Mouse (Mus musculus) adrenal gland (tissue): ENCODE results near the gene Pla2g6.

Experiments
- intact Hi-C: fragments of 180-260 bp; cut with DNase I; formaldehyde crosslinking; loops from one replicate; pipeline ENCODE4 v1.15.1; 2025

Pla2g6 gene

DNA sequence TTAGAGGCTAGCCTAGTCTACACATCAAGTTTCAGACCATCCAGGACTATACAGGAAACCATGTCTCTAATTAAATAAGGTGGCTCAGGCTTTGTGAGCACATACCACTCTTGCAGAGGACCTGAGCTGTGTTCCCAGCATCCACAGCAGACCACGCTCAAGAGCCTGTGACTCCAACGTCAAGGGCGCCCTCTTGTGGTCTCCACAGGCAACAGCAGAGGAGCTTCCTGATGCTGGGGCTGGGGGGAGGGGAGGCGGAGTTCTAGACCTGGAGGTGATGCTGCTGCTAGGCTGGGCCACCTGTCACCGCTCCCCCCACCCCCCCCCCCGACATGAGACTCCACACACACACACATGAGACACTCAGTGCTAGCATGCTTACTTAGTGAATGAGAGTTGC, 48.0 kb downstream of the Pla2g6 start:
- intact Hi-C loops = no loop called here

DNA sequence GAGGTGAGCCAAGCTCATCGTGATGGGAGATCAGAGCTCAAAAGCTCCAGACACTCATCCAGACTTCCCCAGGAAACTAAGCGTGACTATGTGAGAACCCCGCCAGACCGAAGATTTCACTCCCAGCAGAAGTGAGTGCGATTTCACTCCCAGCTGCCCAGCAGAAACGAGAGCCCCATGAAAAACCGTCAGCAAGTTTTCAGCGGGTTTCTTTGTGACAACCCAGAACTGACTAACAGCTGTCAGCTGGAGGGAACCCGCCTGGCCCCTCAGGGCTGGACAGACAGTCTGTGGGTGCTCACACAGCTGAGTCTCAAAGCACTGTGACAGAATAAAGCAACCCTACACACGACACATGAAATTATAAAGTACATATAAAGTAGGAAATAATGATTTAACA, 50.5 kb downstream of the Pla2g6 start:
- intact Hi-C loops = no loop called here

DNA sequence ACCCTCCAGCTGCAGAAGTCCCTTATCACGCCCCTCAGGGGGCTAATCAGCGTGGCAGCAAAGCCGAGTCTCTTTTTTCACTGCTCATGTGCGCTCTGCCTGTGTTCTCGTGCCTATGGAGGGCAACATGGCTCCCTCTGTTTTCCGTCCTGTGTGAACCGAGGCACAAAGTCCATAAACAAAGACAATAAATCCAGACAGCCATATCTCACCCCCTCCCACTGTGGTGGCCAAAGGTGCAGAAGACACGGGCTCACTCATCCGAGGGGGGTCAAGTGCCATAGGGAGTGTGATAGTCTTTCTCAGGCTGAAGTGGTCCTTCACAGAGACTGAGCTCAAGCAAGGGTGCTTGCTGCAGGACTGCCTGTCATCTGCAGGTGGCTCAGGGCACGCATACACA, 55.2 kb downstream of the Pla2g6 start:
- intact Hi-C loops = no loop called here

DNA sequence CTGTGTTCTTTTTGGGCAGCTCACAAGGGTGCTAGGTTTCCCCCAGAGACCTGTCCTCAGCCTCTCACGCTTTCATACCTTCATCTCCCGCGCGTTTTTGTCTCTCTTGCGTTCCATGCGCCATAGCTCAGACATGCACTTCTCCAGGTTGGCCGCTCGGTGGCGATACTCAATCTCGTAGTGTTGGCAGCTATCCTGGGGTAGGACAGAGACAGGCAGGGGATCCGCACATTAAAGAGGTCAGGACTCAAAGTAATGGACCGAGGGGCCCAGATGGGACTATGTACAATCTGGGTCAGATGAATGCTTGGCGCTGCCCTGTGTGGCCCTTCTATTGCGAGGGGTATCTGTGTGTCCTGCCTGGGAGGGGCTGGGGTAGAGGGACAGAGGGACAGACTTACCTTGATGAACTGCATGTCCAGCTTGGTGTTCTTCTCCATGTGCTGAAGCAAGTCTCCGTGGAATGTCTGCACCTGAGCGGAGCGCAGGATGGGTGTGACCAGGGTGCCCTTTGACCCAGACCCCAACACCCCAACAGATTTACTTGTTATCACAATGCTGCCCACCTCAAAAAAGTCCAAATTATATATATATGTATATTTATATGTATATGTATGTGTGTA, 57.0 kb downstream of the Pla2g6 start:
- intact Hi-C loops = no loop called here

DNA sequence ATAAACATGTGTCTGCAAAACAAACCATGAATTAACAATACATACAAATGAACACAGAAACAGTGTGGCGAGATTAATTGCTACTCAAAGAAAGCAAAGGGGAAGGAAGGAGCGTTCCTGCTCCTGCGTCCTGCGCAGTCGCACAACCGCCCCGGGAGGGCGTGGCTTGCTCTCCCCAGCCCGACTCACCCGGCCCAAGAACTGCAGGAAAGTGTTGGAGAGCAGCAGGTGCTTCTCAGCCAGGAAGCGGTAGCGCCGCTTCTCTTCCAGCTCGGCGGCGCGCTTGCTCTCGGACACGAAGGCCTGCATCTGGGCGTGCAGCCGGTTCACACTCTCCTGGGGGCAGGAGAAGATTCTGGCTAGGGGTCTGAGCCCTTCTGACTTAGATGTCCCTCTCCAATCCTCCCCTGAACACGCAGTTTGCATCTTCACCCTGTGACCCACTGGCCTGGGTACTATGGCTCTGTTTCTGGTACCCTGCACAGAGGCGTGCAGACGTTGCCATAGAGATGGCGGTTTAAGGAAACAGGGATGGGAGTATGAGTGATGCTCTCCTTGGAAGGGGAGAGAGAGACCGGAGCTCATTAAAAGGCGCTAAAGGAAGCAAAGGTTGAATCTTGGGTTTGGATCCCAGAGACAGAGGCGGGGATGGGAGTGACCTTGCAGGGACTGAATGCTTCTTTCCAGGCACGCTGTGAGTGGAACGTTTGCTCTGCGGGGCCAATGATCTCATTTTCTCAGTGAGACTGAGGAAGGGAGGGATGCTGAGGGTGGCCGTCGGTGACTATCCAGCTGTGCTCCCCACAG, 57.7 kb downstream of the Pla2g6 start:
- intact Hi-C loops = no loop called here

DNA sequence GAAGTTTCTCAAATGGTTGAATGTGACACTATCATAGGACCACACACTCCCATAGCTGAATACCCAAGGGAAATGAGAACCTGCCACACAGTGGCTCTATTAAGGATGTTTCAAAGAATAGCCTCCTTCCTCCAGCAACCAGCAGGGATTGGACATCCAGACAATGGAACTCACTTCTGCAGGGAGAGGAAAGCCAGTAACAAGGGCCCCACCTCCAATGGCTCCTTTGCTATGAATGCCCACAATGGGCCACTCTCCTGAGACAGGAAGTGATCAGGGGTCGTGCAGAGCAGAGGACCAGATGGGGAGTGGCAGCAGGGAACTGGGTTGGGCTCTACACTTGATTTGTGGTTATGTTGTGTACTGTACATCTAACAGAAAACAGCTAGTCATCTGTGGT, 59.7 kb downstream of the Pla2g6 start:
- intact Hi-C loops = no loop called here

DNA sequence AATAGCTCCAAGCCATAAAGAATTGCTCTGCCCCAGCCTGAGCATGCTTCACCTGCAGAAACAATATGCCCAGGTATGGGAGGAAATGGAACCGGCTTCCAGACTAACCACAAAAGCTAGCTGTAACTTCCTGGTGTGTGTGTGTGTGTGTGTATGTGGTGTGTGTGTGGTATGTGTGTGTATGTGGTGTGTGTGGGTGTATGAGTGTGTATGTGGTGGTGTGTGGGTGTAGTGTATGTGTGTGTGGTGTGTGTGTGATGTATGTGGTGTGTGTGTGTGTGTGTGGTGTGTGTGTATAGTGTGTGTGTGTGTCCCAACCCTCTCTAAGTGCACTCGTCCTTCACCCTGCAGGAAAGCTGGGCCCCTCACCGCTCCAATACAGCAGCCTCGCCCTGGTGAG, 62.8 kb downstream of the Pla2g6 start:
- intact Hi-C loops = no loop called here

DNA sequence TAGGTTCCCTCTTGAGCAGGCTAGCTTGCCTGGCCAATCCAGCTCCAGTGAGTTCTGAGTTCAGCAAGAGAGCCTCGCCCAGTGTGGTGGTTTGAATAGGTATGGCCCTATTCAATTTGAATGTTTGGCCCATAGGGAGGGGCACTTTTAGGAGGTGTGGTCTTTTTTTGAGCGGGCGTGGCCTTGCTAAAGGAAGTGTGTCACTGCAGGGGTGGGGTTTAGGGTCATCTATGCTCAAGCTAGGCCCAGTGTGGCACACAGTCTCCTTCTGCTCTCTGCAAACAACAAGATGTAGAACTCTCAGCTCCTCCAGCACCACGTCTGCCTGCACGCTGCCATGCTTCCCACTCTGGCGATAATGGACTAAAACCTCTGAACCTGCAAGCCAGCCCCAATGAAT, 64.5 kb downstream of the Pla2g6 start:
- intact Hi-C loops = no loop called here

DNA sequence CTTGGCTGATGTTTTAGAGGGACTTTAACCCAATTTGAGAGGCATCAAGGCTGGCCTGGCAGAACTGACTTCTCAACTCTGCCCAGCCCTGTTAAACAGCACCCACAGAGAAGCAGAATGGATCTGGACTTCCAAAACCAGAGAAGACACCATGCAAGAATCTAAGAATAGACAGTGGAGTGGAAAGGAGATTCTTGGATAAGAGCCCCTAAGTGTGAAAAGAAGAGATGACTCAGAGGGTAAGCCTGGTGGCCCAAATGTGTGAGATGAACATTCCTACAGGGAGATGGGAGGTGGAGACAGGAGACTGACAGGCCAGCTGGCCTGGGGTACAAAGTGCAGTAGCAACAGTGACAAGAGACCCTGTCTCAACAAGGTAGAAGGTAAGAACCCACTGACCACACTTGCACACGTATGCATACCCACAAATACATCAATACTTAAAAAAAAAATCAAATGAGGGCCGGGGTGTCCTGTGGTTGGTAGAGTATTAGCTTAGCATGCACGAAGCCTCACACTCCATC, 65.3 kb downstream of the Pla2g6 start:
- intact Hi-C loops = no loop called here

DNA sequence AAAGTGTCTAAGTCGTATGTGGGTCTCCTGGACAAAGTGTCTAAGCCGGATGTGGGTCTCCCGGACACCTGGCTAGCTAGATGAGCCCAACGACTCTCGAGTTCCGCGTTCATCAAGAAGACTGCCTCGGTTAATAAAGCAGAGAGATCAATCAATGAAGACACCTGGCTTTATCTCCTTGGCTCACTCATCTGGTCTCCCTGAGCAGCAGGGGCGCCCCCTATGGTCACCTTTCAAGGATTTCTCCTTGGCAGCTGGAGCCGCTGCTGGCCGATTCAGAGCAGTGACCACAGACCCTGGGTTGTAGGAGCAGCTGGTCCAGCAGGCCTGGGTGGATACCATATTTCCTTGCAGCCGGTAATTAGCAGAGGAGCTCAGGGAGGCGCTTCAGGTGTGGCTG, 65.8 kb downstream of the Pla2g6 start:
- intact Hi-C loops = no loop called here

DNA sequence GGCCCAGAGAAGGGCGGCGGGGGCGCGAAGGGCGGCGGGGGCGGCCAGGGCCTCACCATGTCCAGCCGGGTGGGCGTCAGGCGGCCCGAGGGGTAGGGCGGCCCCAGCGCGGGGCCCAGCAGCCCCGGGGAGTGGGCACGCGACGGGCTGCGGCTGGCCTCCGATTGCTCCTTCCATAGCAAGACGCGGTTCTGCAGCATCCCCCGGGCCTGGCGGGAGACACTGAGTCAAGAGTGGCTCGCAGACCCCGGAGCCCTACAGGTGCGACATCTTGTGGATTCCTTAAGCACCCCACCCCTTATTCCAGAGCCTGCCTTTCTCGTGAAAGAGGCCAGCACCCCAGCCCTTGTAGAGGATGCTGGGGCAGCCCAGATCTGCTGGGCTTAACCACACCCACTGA, 66.4 kb downstream of the Pla2g6 start:
- intact Hi-C loops = no loop called here

DNA sequence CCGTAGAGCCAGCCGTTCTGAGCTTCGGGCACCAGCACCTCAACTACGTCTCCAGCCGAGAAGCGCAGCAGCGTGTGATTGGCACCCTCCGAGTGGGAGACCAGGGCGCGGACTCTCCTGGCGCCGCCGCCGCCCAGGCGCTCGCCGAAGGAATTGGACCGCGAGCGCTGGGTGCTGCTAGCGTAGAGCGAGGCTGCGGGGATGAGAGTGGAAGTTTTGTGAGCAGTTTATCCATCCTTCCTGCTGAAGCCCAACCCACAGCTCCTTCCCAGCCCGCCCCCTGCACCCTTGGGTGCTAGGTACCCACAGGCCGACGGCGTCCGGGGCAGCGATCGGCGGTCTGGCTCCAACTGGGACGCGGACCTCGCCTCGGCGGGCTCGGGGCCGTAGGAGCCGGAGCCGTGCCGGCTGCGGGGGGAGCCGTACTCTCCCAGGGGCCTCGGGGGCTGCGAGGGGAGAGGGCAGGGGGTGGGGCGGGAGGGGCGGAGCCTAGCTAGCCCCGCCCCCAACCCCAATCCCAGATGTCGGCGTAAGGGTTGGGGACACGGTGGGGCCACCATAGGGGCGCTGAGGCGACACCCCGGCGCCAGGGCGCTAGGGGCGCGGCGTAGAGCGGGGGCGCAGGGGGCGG, 67.0 kb downstream of the Pla2g6 start:
- intact Hi-C loops = no loop called here

DNA sequence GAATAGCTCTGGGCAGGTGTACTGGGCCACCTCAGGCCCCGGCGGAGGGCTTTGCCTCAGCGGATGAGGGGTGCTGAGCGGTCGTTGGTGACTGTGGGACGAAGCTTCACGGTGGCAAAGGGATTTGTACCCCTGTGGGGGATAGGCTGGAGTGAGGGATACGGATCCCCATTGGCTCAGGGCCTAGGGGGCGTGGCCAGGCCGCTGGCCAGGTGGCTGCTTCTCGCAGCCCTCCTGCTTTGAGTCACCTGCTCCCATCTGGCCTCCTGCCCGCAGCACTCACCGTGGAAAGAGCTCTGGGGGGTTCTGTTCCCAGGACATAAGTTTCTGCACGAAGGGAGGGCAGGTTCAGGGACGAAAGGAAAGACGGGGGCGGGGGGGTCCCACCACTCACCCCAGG, 69.7 kb downstream of the Pla2g6 start:
- intact Hi-C loops = no loop called here

DNA sequence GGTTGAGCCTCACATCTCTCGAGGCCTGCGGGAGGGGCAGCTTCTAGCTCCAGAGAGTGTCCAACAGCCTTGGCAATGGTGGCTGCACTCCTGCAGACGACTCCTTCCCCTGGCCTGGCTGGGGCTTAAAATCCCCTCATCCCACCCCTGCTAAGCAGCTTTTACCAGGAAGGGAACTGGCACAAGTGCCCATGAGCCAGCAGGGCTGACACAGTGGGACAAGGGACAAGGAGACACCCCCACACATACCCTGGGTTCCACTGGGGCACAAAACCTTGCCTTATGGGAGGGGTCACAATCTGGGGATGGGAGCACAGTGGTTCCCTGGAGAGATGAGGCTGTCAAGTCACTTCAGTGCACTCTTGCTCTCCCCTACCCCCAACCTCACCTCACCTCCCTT, 73.5 kb downstream of the Pla2g6 start, which contains the start of gene Slc16a8:
TSS of gene Slc16a8 (minus strand) at position 101 of the 400 bp plus-strand sequence.
- intact Hi-C loops = no loop called here

DNA sequence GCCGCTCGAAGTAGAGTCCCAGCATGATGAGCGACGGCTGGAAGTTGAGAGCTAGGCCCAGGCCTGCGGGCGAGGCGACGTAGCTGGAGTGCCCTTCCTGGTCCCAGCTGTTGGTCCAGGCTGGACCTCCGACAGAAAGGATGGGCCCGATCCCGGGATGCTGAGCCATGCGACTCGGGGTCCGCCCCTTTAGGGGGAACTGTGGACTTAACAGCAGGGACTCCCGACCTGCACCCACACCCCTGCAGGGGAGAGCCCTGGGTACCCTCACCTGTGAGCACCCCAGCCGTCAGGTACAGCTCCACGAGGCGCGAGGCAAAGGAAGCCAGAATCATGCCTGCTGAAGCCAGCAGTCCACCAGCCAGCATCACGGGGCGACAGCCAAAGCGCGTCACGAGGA, 75.6 kb downstream of the Pla2g6 start:
- intact Hi-C loops = no loop called here

DNA sequence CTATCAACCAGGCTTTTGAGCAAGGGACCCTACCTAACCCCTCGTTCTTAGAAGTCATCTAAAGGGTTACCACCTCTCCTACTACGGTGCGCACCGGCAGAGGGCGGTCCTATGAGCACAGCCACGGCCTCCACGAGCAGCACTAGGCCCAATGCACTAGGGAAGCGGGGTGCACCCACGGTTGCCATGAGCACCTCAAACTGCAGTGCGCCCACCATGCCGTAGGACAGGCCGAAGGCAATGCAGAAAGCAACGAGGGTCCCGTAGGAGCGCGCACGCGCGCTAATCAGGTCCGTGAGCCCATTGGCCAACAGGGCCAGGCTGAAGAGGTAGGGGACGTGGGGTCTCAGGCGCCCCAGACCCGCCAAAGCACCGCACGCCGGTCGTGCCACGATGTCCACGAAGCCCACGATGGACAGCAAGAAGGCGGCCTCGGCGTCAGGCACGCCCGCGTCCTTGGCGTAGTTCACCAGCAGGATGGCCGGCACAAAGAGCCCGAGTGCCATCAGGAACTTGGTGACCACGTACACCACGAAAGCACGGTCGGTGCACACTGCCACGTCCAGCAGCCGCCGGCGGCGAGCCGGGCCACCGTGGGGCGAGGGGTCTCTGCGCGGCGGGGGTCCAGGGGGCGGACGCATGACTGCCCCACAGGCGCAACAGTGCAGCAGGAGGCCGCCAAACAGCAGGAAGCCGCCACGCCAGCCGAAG, 76.3 kb downstream of the Pla2g6 start:
- intact Hi-C loops = no loop called here

DNA sequence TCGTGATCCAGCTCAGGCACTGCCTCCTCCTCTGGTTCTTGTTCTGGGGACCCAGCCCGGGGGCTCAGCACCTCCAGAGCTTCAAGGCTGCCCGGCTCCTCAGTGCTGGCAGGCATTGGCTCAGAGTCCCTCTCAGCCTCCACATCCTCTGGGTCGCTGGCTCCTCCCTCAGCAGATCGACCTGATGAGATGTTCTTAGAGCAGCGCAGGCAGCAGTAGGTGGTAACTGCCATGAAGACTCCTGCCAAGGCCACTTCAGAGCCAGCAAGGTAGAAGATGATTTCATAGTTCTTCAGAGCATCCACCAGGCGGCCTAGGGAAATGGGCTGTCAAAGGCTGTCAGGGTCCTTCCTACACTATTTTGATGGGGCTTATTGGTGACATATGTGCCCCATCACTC, 77.0 kb downstream of the Pla2g6 start:
- intact Hi-C loops = no loop called here

DNA sequence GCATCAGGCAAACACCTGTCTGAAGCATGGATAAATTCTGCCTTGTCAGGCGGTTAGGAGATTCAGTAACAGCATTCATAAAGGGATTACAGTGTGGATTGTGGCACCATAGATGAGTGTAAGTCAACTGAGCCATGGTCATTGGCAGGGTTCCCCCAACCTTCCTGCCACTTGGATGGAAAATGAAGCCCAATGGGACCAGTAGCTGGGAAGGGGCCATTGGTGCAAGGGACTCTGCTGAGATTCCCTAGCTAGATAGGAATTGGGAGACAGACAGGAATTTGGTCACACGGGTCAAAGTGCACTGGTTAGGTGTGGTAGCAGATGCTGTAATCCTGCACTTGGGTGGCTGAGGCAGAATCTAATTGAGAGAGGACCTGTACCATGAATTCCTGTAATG, 78.0 kb downstream of the Pla2g6 start:
- intact Hi-C loops = no loop called here

DNA sequence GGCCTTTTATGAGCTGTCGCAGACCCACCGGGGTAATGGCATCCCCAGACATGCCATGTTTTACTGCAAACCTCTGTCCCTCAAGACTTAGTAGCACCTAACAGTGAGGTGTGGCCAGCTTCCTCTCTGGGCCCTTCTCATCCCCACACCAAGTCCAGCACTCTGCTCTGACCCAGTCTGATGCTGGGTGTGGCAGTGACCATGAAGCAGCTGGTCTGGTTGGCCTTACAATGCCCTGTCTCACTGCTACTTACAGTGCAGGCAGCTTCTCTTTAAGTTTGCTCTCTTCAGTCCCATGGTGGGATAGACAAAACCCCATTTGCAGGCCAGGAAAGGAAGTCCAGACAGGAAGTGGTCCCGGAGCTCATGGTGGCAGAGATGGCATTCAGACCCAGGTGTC, 82.9 kb downstream of the Pla2g6 start:
- intact Hi-C loops = loop anchor here (10.0 kb wide), 1 partner anchor 139 kb away; no protein-coding TSS in a partner anchor

DNA sequence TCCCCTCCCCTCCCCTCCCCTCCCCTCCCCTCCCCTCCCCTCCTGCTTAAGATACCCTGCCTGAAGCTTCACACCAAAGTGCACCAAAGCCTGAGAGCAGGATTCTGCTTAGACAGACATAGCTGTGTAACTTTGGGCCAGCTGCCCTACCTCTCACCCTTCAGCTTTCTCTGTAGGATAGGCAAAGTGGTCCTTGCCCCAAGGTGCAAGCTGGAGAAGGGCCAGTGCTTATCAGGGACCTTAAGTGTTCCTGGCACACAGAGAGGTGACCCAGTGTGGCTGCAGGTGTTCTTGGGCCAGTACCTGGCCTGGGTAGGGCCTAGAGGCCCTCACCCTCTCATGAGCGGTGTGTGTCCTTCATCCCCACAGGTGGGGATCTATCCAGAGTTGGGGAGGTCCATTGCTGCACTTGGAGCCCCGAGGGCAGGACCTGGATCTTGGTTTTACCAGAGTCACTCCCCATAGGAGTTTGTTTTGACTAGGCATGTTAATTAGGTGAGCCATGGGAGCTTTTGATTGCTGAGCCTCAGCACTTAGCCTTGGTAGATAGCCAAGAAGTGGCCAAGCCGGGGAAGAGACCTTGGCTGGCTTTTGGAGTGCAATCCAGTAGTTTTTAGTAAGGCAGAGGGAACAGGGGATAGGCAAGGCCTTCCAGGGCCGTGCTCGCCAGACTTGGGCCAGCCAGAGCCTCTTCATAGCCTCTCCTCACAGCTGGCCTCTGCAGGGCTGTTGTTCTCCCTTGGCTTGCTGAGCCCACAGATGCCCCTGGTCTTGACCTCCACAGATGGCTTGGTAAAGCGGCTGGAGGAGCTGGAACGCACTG, 83.9 kb downstream of the Pla2g6 start:
- intact Hi-C loops = loop anchor here (10.0 kb wide), 1 partner anchor 141 kb away; no protein-coding TSS in a partner anchor
